Mouse (Mus musculus) cortical plate, adult 2 months (tissue): ENCODE measurements around the gene Serpina3m.

ENCODE experiments used
- CTCF ChIP-seq: fragments of 200-500 bp; IDR thresholded peaks from 2 replicates; pipeline ENCODE4 v1.5.1; 2011; ENCODE audit warnings: mild to moderate bottlenecking, control low read depth, low read length; ENCODE audit not compliant: insufficient read depth; ENCODE audit errors: extremely low read depth
- POLR2A ChIP-seq: fragments of 200-500 bp; IDR thresholded peaks from 2 replicates; pipeline ENCODE4 v1.6.1; 2011; ENCODE audit warnings: mild to moderate bottlenecking, low read length, control low read depth; ENCODE audit not compliant: insufficient read depth; ENCODE audit errors: extremely low read depth

- TF ChIP-seq CTCF (no peak), POLR2A (no peak)
Measured at GRCm38 (mm10) chr12:104345707-104346106, 7.4 kb downstream of the Serpina3m start.
